Mouse (Mus musculus) ES-Bruce4 (cell line): ENCODE results near the gene Ubxn11. TPM values are rescaled to one million over a fixed set of nuclear protein-coding genes. Genes with fewer than 3 reads are reported as not detected.

ENCODE experiments used
- H3K27ac ChIP-seq: 2 replicates; pipeline ENCODE4 v1.5.1; 2012; ENCODE audit warnings: low read length, inconsistent platforms; ENCODE audit not compliant: insufficient read depth
- H3K27me3 ChIP-seq: 2 replicates; pipeline ENCODE4 v1.6.1; 2012; ENCODE audit warnings: mild to moderate bottlenecking, low read length, inconsistent platforms; ENCODE audit not compliant: control insufficient read depth, poor library complexity, insufficient read depth, severe bottlenecking
- H3K36me3 ChIP-seq: 2 replicates; pipeline ENCODE4 v1.6.1; 2012; ENCODE audit warnings: inconsistent platforms, mild to moderate bottlenecking, low read length, moderate library complexity; ENCODE audit not compliant: control insufficient read depth, poor library complexity, insufficient read depth, severe bottlenecking
- H3K4me1 ChIP-seq: one replicate; pipeline ENCODE4 v1.8.1; 2011; ENCODE audit warnings: low read length; ENCODE audit not compliant: control insufficient read depth, insufficient read depth
- H3K4me3 ChIP-seq: 2 replicates; pipeline ENCODE4 v1.5.1; 2011; ENCODE audit warnings: low read depth, mild to moderate bottlenecking, low read length
- H3K9ac ChIP-seq: 2 replicates; pipeline ENCODE4 v1.6.1; 2012; ENCODE audit warnings: low read depth, mild to moderate bottlenecking, inconsistent platforms; ENCODE audit not compliant: poor library complexity, severe bottlenecking
- H3K9me3 ChIP-seq: replicated peaks from 2 replicates; pipeline ENCODE4 v1.6.1; 2012; ENCODE audit warnings: mild to moderate bottlenecking, low read length, inconsistent platforms; ENCODE audit not compliant: control insufficient read depth, poor library complexity, insufficient read depth, severe bottlenecking
- CTCF ChIP-seq: IDR thresholded peaks from one replicate; pipeline ENCODE4 v1.8.1; 2011; ENCODE audit warnings: low read depth, low read length
- EP300 ChIP-seq: IDR thresholded peaks from 2 replicates; pipeline ENCODE4 v1.6.1; 2011; ENCODE audit warnings: low read depth, low read length; ENCODE audit not compliant: insufficient read depth
- POLR2A ChIP-seq: IDR thresholded peaks from one replicate; pipeline ENCODE4 v1.8.1; 2011; ENCODE audit warnings: low read length; ENCODE audit not compliant: insufficient read depth
- polyA plus RNA-seq: library from polyadenylated mRNA; stranded (reverse); fragments of >200 nt; gene quantifications from 2 replicates; pipeline ENCODE4 v1.2.4, GENCODE M21; 2011; ENCODE audit warnings: low read depth; ENCODE audit not compliant: missing spikeins, insufficient read depth, insufficient read length

The Ubxn11 gene
- polyA plus RNA-seq, 1 experiment, result 11.6 TPM

DNA sequence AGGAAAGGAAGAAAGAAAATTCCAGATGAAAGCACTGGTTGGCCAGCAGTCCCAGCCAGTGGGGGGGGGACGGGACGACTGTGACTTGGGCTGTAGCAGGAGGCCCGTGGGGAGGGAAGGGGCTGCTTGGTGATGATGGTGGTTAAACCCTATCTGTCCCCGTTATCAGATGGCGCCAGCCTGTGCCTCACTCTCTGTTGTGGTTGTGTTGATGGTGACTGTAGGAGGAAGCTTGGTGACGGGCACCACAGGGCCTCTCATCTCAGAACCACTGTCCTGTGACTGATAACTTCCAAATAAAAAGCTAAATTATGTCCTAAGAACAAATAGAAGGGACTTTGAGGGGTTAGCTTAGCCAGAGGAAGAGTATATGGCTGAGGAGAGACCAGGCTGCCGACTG, 3.7 kb downstream of the Ubxn11 start:
- H3K4me3 ChIP-seq, result no peak overlapping the region

DNA sequence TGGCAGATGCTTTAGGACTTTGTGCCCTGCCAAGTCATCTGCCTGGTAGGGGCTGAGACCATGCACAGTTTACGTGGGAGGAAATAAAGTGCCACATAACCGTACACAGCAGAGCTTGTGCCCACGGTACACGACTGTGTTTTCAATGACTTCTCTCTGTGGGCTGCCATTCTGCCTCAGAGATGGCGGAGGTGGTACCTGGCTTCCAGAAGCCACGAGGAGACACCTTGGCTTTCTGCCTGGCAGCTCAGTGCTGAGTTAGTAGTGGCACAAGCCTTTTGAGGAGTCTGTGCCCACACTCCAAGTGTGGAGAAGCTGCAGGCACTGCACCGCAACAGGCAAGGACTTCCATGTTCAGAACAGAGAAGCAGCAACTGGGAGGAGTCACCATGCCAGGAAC, 5.4 kb downstream of the Ubxn11 start:
- TF ChIP-seq CTCF (no peak), POLR2A (no peak), EP300 (no peak)
- H3K27ac ChIP-seq, result no peak overlapping the region
- H3K9me3 ChIP-seq, result no peaks in the 10 kb centered on the region
- H3K9ac ChIP-seq, result no peak overlapping the region
- no peaks in the 10 kb centered on the region for H3K36me3 ChIP-seq
- peaks cover 18% of the 10 kb centered on the region for H3K4me1 ChIP-seq
- no peak overlapping the region for H3K4me3 ChIP-seq
- H3K27me3 ChIP-seq, result no peaks in the 10 kb centered on the region

More for the DNA sequence above, 3.7 kb downstream of the Ubxn11 start:
- H3K27ac ChIP-seq, result 0 out of 2 replicates have a peak overlapping the region, but pooled peaks have one; percentile 28
- H3K9me3 ChIP-seq, result no peaks in the 10 kb centered on the region
- no peaks in the 10 kb centered on the region for H3K27me3 ChIP-seq
- TF ChIP-seq CTCF (no peak), POLR2A (no peak)
- peaks cover 16% of the 10 kb centered on the region for H3K4me1 ChIP-seq
- no peak overlapping the region for H3K9ac ChIP-seq
- H3K36me3 ChIP-seq, result no peaks in the 10 kb centered on the region

DNA sequence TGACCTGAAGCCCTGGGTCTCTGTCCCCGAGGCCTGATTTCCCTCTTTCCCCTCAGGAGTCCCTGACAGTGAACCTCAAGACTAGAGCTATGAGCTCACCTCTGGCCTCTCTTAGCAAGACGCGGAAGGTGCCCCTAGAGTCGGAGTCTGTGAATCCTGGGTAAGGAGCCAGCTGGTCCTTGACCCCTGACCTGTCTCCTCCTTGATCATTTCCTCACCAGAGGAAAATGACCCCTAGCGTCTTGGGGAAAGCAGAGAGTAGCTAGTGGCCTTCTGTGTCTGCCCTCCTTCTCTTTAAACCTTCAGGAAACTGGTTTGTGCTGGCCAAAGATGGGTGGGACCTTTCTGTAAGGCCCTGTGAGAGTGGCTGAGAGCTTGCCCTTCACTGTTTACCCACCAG, 5.8 kb downstream of the Ubxn11 start:
- H3K36me3 ChIP-seq, result no peaks in the 10 kb centered on the region
- no peaks in the 10 kb centered on the region for H3K27me3 ChIP-seq
- H3K9me3 ChIP-seq, result no peaks in the 10 kb centered on the region
- H3K4me1 ChIP-seq, result peaks cover 22% of the 10 kb centered on the region
- TF ChIP-seq CTCF (no peak), EP300 (no peak)
- no peak overlapping the region for H3K27ac ChIP-seq
- H3K9ac ChIP-seq, result no peak overlapping the region
- H3K4me3 ChIP-seq, result no peak overlapping the region

DNA sequence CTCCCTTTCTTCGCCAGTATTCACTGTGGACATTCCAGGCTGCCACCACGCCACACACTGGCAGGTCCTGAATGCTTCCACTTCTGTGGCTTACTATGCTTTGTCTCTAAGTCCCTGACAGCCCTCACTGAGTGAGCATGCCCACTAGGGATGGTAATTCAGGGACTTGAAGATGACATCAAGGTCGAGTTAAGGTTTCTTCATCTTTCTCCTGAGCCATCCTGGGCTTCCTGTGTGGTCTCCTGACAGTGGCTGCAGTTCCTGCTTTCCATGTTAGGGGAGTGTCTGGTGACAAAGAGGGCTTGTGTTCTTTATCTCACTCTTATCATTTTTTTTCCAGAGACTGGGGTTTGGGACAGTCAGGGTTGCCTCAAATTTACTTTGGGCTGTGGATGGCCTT, 8.3 kb downstream of the Ubxn11 start:
- H3K4me1 ChIP-seq, result peaks cover 32% of the 10 kb centered on the region
- no peak overlapping the region for H3K27ac ChIP-seq
- H3K27me3 ChIP-seq, result no peaks in the 10 kb centered on the region
- no peaks in the 10 kb centered on the region for H3K36me3 ChIP-seq
- H3K9me3 ChIP-seq, result no peaks in the 10 kb centered on the region
- TF ChIP-seq CTCF, result no peak
- no peak for TF ChIP-seq POLR2A
- TF ChIP-seq EP300, result no peak
- H3K4me3 ChIP-seq, result no peak overlapping the region
- no peak overlapping the region for H3K9ac ChIP-seq

DNA sequence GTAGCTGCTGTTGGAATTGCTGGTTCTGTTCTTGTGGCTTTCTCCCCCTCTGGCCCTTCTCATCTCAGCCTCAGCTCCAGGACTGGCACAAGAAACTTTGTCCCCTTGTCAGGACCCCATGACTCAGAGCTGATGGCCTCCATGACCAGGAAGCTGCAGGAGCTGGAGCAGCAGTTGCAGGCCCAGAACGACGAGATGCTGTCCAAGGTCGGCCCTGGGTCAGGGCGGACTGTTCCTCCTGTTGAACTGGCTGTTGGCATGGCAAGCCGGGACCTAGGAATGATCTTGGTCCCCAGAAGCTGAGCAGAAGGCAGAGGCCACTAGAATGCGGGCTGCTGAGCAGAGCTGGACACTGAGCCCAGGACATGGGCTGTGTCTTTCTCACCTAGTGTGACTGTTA, 10.0 kb downstream of the Ubxn11 start:
- no peak overlapping the region for H3K27ac ChIP-seq
- H3K9ac ChIP-seq, result no peak overlapping the region
- TF ChIP-seq CTCF, result no peak
- no peak for TF ChIP-seq POLR2A
- no peak for TF ChIP-seq EP300
- no peaks in the 10 kb centered on the region for H3K27me3 ChIP-seq
- H3K4me1 ChIP-seq, result peaks cover 32% of the 10 kb centered on the region
- H3K9me3 ChIP-seq, result no peaks in the 10 kb centered on the region
- no peaks in the 10 kb centered on the region for H3K36me3 ChIP-seq
- no peak overlapping the region for H3K4me3 ChIP-seq

DNA sequence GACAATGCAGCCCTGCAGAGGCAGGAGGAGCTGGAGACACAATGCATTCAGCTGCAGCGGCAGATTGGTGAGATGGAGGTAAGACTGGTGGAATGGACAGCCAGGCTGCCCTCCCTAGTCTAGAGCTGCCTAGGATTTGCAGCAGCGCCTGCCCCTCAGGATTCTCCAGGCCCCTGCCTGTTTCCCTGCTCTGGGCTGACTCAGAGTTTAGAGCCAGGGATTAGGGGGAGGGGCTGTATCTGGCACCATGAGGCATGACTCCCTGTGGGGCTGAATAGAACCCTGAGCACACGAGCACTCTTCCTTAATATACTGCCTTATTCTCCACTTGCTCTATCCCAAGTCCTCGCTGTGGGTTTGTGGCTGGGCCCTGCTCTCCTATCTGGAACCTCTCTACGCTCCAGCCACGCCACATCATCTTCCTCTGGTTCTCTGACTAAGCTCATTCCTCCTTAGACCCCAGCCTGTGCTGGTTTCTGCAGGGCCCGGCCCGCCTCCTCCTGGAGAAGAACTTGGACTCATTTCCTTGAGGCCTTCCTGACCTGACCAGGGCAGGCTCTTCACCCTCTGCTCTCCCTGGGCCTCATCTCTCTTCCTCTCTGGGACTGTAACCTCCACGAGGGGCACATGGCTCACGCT, 11.1 kb downstream of the Ubxn11 start:
- Histone ChIP-seq H3K27ac (peak overlapping the region; percentile 74), H3K4me3 (no peak overlapping the region), H3K36me3 (no peaks in the 10 kb centered on the region), H3K9me3 (no peaks in the 10 kb centered on the region), H3K4me1 (peaks cover 33% of the 10 kb centered on the region), H3K27me3 (no peaks in the 10 kb centered on the region), H3K9ac (peak overlapping the region; percentile 11)
- TF ChIP-seq POLR2A, result no peak
- TF ChIP-seq EP300, result 0 out of 2 replicates have a peak, but pooled peaks have one; percentile 8
- no peak for TF ChIP-seq CTCF
